Mouse (Mus musculus): ENCODE measurements at regions not wholly inside any gene's neighbourhood (a gene's known extent, or its start where the extent isn't known, plus 50 kb on each side); places are given as distances from the start of the nearest gene placed in this dataset.

GRCm38 (mm10) chr1:95719449-95719848 is 52.1 kb upstream of the St8sia4 start:
- Histone ChIP-seq H3K4me1 (ENCODE audit: insufficient read depth) (no peaks in the 10 kb centered on the region), H3K27me3 (ENCODE audit: insufficient read depth, low read length) (no peaks in the 10 kb centered on the region), H3K9me3 (ENCODE audit: low read length) (no peaks in the 10 kb centered on the region), H3K36me3 (ENCODE audit: insufficient read depth) (no peaks in the 10 kb centered on the region), H3K27ac (ENCODE audit: low read depth, low read length) (no peak overlapping the region), H3K4me3 (ENCODE audit: low read depth, low read length) (no peak overlapping the region), H3K4me2 (ENCODE audit: low read depth) (no peak overlapping the region), H3K9ac (no peak overlapping the region)
- TF ChIP-seq CTCF (IDR thresholded peaks at IDR 0.05; ENCODE audit: low read depth): no peak
- no peak for ATAC-seq
- 71% methylated on average over 2 of the region's 2 CpGs for WGBS
- DNase-seq: no peak

DNA sequence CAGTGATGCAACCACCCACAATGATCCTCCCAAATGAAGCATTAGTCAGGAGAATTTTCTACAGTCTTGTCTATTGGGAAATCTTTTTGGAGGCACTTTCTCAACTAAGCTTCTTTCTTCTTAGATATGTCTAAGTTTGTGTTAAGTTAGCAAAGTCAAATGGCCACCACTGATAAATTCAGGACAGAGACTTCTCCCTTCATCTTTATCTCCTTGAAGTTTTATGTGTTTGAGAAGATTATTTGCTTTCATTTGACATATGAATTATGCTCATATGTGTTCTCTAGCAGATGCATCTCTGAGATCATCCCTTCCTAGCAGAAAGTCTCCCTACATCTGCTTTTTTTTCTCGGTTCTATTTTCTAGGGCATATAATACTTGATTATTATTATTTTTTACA is 51.4 kb upstream of the St8sia4 start:
- Histone ChIP-seq H3K4me3 (ENCODE audit: low read depth, low read length) (no peak overlapping the region), H3K27me3 (ENCODE audit: insufficient read depth, low read length) (no peaks in the 10 kb centered on the region), H3K36me3 (ENCODE audit: insufficient read depth) (no peaks in the 10 kb centered on the region), H3K4me2 (ENCODE audit: low read depth) (no peak overlapping the region), H3K9me3 (ENCODE audit: low read length) (no peaks in the 10 kb centered on the region), H3K9ac (no peak overlapping the region), H3K27ac (ENCODE audit: low read depth, low read length) (no peak overlapping the region), H3K4me1 (ENCODE audit: insufficient read depth) (no peaks in the 10 kb centered on the region)
- TF ChIP-seq CTCF (IDR thresholded peaks at IDR 0.05; ENCODE audit: low read depth): no peak
- ATAC-seq (no peak), DNase-seq (no peak)
- 100% methylated on average over 1 of the region's 1 CpGs for WGBS
